Mouse (Mus musculus) forebrain, embryonic 12.5 days (tissue): ENCODE measurements around the gene Men1. TPM values are rescaled to one million over a fixed set of nuclear protein-coding genes. Genes with fewer than 3 reads are reported as not detected.
A peak's percentile ranks its signal among the peaks of the same experiment; 100 is the strongest.
"Not testable (repeated sequence)": the region's sequence is repeated elsewhere in the genome, so short reads cannot be mapped to it uniquely, and the experiment has no call there.

Experiments used
- ATAC-seq: fragments of 200-750 bp; cut with Nextera tagmentation; 2 replicates; pipeline ENCODE4 v1.8.0; 2017; ENCODE audit warnings: moderate TSS enrichment; ENCODE audit not compliant: low FRiP score
- H3K27ac ChIP-seq: fragments of 300-500 bp; sonication (generic); 2 replicates; pipeline ENCODE4 v1.5.1; 2016; ENCODE audit warnings: mild to moderate bottlenecking
- H3K27me3 ChIP-seq: fragments of 300-500 bp; sonication (generic); 2 replicates; pipeline ENCODE4 v1.6.1; 2016; ENCODE audit warnings: mild to moderate bottlenecking
- H3K36me3 ChIP-seq: fragments of 300-500 bp; sonication (generic); replicated peaks from 2 replicates; pipeline ENCODE4 v1.6.1; 2016; ENCODE audit warnings: mild to moderate bottlenecking
- H3K4me1 ChIP-seq: fragments of 300-500 bp; sonication (generic); 2 replicates; pipeline ENCODE4 v1.6.1; 2016
- H3K4me2 ChIP-seq: fragments of 300-500 bp; sonication (generic); 2 replicates; pipeline ENCODE4 v1.6.1; 2016; ENCODE audit warnings: mild to moderate bottlenecking, moderate library complexity
- H3K4me3 ChIP-seq: fragments of 300-500 bp; sonication (generic); replicated peaks from 2 replicates; pipeline ENCODE4 v1.5.1; 2016; ENCODE audit warnings: mild to moderate bottlenecking
- H3K9ac ChIP-seq: fragments of 300-500 bp; sonication (generic); 2 replicates; pipeline ENCODE4 v1.6.1; 2016; ENCODE audit warnings: mild to moderate bottlenecking
- H3K9me3 ChIP-seq: fragments of 300-500 bp; sonication (generic); 2 replicates; pipeline ENCODE4 v1.6.1; 2016
- WGBS: fragments of 180-500 bp; shearing (Covaris S2); methylation state at CpG from one replicate; pipeline ENCODE4 v1.1.7; 2016; 5-methylcytosine and 5-hydroxymethylcytosine counted together
- polyA plus RNA-seq: library from polyadenylated mRNA; unstranded; fragments of >200 nt; fragmentation: Nextera tagmentation; extraction: Ambion mirVana; gene quantifications from 2 replicates; pipeline ENCODE4 v1.2.1, GENCODE M21; 2016

The Men1 gene
- 97.1 and 107 TPM in 2 replicates for polyA plus RNA-seq

DNA sequence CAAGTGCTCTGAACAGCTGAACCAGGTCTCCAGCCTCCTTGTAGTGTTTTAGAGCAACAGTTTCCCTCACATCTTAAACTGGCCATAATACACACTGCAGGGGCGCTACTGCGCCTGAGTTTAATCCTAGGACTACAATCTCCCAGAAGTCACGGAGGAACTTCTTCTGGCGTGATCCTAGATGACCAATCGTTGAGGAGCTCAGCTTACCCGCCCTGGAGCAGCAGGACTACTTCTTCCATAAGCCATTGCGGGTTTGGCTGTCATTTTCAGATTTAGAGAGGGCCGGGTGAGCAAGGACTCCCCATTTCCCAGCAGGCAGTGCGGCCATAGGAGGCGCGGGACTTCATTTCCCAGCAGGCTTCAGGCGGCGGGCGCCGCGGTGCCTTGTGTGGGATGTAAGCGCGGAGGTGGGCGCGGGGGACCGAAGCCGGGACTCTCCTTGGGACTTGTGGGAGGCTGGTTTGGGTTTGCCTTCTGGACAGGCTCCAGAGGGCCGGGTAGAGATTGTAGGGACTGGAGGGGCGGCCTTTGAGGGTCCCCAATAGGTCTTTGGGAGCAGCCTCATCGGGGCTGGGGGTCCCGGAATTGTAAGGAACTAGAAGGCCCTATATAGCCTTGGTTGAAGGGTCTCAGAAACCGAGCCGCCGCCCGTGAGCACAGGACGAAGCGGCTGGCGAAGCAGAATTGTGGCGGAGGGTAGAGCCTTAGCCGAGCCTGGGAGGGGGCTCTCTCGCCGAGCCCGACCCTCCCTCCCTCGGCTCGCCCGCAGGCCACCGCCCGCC is at the start of gene Men1:
TSS of gene Men1 (plus strand) at position 307 of the 785 bp plus-strand sequence.
- peak; percentile 90 for ATAC-seq
- Histone ChIP-seq H3K4me3 (peak within 1 kb of the TSS; percentile 91), H3K36me3 (peaks cover 34% of the 10 kb centered on the region), H3K4me2 (peak within 1 kb of the TSS; percentile 95), H3K9ac (peak within 1 kb of the TSS; percentile 87), H3K27ac (peak within 1 kb of the TSS; percentile 75), H3K4me1 (peaks cover 33% of the 10 kb centered on the region), H3K9me3 (no peaks in the 10 kb centered on the region), H3K27me3 (no peaks in the 10 kb centered on the region)
- WGBS, result under 1% methylated on average over 41 of the region's 43 CpGs

DNA sequence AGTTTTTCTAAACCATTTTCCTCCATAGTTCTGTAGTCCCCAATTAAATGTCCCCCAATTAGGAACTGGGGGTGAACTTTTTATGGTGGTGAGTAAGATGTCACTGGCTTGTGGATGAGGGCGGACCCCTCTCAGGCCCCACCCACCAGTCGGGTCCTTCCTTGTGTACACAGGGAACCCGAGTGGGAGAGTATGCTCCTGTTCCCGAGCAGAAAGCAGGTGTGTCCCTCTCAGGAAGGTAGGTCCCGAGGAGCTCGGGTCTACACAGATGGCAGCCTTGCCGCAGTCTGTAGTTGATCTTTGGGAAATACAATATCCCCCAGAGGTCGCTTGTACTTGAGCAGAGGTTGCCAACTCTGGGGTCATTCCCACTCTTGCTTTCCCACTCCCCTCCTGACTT is 49.6 kb upstream of the Men1 start:
- no peak overlapping the region; the same call in 1 of the 2 replicates for H3K27ac ChIP-seq
- WGBS, result 86% methylated on average over 8 of the region's 8 CpGs
- ATAC-seq, result no peak
- no peaks in the 10 kb centered on the region for H3K9me3 ChIP-seq
- no peak overlapping the region for H3K9ac ChIP-seq
- H3K4me2 ChIP-seq, result no peak overlapping the region
- peaks cover 85% of the 10 kb centered on the region for H3K36me3 ChIP-seq
- H3K27me3 ChIP-seq, result no peaks in the 10 kb centered on the region
- peaks cover 4% of the 10 kb centered on the region; the same call in 1 of the 2 replicates for H3K4me1 ChIP-seq
- H3K4me3 ChIP-seq, result no peak overlapping the region

DNA sequence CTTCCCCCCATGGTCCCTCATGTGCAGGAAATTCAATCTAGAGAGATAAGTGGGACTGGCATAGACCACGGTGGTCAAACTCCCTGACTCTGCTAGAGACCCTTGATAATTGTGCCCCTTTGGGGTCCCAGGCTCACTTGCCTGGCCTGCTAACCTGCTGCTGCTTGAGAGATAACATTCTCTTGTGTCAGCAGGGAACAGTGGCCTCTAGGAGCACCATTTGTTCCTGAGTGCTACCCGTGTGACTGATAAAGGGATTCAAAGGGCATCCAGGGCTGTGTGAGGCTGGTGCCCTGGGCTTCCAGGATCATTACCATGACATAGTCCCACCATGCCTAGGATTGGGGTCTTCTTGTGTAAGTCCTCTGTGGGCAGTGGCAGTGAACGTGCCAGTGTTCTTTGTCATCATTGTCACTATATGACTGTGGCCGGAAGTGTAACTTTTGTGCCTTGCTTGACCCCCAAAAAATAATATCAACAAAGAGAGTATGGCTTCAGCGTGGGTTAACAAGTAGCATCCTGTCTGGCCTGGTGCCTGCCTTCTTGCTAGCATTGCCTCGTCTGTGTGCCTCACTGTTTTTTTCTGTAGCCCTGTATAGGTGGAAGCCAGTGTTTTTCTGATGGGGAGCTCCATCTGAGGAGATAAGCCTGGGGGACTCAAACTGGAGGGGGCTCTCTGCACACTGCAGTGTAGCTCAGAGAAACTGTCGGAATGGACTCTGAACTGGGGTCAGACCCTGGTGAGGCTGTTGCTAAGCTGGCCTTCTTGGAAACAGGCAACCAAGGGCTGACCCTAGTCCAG is 48.9 kb upstream of the Men1 start:
- H3K9me3 ChIP-seq, result no peaks in the 10 kb centered on the region
- ATAC-seq, result no peak
- H3K27ac ChIP-seq, result no peak overlapping the region
- WGBS, result 88% methylated on average over 7 of the region's 7 CpGs
- H3K9ac ChIP-seq, result no peak overlapping the region
- H3K4me3 ChIP-seq, result no peak overlapping the region
- H3K27me3 ChIP-seq, result no peaks in the 10 kb centered on the region
- peaks cover 4% of the 10 kb centered on the region; the same call in 1 of the 2 replicates for H3K4me1 ChIP-seq
- H3K36me3 ChIP-seq, result peaks cover 82% of the 10 kb centered on the region
- H3K4me2 ChIP-seq, result no peak overlapping the region

DNA sequence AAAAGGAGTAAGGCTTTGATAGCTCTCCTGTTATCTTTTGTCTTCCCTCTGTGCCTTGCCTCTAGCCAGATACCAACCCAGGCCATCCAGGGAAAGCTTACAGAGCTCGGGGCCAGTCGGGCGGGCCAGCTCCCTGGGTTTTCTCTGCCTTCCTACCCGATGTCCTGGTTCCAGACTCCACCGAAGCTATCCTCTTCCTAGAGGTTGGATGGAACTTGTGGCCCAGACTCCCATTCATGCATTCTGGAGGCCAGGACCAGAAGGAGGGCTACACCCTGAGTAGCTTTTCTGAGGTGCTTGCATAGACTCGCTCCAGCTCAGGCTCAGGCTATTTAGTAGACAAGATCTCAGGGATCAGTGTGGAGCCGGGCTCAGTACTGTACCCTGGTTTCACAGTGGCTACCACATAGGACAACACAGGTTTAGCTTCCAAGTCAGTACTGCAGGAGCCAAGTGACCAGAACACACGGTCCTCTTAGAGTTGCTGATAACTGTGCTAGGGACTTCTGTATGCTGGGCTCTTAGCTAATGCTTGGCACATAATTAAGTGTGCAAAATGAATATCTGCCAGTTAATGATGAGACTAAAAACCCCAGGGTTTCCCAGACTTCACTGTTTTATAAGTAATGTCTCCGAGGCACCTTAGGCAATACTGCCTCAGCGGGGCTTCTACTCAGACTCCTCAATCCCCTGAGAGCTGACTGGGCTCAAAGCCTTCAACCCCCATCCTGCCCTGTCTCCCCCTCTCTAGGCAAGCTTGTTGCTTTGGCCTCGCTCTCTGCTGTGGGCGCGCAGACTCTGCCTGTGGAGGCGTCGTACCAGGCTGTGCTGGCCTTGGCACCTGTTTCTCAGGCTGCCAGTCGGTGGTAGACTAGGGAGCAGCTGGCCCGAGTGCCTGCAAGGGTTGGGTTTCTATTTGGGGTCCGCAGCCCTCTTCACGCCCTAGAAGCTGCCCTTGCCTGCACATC is 48.1 kb upstream of the Men1 start:
- Histone ChIP-seq H3K9me3 (no peaks in the 10 kb centered on the region), H3K4me1 (peaks cover 4% of the 10 kb centered on the region; the same call in 1 of the 2 replicates), H3K36me3 (peaks cover 82% of the 10 kb centered on the region), H3K4me2 (no peak overlapping the region), H3K4me3 (no peak overlapping the region), H3K27ac (no peak overlapping the region), H3K27me3 (no peaks in the 10 kb centered on the region), H3K9ac (no peak overlapping the region)
- no peak for ATAC-seq
- 92% methylated on average over 19 of the region's 19 CpGs for WGBS

DNA sequence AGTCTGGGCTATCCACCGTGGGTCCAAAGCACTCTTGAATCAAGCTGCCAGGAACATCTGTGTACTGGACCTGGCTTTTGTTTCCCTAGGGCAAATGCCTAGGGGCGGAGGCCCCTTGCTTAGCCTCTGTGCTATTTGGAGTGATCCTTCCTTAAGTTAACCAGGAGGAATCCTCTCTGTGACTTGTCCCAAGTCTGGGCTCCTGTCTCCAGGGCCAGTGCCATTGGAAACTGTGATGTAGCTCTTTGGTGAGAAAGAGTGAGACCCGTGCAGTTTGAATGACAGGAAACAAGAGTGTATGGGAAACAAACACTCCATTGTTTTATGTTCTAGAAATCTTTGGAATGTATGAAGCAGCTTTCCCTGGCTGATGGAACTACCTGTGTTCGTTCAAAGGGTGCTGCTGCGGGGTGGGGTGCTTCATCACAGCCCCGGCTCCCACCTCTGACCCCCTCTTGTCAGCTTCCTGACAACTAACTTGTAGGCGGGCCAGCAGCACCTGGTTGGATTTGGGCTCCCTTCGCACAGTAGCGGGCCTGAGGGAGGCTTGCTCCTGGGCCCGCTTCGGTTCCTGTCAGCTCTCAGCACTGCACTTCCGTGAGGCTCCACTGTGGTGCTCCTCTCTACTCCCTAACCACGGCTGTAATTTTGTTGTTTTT is 46.4 kb upstream of the Men1 start:
- Histone ChIP-seq H3K27me3 (no peaks in the 10 kb centered on the region), H3K4me1 (peaks cover 4% of the 10 kb centered on the region; the same call in 1 of the 2 replicates), H3K9me3 (no peaks in the 10 kb centered on the region), H3K4me2 (no peak overlapping the region), H3K4me3 (no peak overlapping the region), H3K9ac (no peak overlapping the region; the same call in 1 of the 2 replicates), H3K27ac (0 out of 2 replicates have a peak overlapping the region, but pooled peaks have one; percentile 36), H3K36me3 (peaks cover 77% of the 10 kb centered on the region)
- no peak for ATAC-seq
- WGBS, result 78% methylated on average over 13 of the region's 13 CpGs

DNA sequence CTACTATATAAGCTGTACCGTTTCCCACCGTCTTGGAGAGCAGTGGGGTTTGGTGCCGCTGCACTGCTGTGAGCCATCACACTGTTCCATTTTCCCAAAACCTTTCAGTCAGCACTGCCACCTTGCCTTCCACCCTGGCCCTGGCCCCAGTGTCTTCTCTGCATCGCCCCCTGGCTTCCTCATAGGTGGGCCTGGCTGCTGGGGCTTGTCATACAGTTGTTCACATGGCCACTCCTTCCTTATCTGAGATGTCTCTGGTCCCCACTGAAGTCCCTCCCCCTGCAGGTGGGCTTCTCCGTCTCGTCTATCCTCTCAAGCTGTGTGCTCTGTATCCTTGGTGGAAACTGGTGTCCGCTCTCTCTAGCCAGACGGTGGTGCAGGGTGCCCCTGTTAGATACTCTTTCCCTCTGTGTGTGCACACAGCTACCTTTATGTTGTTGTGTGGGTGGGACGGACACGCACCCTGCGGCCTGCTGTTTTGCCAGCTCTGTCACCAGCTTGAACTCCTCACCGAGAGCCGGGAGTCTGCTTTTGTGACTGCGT is 45.0 kb upstream of the Men1 start:
- Histone ChIP-seq H3K9me3 (no peaks in the 10 kb centered on the region), H3K4me1 (peaks cover 4% of the 10 kb centered on the region; the same call in 1 of the 2 replicates), H3K27ac (no peak overlapping the region), H3K27me3 (no peaks in the 10 kb centered on the region), H3K4me3 (no peak overlapping the region), H3K36me3 (peaks cover 76% of the 10 kb centered on the region), H3K4me2 (no peak overlapping the region), H3K9ac (no peak overlapping the region)
- no peak for ATAC-seq
- WGBS, result 92% methylated on average over 14 of the region's 14 CpGs

DNA sequence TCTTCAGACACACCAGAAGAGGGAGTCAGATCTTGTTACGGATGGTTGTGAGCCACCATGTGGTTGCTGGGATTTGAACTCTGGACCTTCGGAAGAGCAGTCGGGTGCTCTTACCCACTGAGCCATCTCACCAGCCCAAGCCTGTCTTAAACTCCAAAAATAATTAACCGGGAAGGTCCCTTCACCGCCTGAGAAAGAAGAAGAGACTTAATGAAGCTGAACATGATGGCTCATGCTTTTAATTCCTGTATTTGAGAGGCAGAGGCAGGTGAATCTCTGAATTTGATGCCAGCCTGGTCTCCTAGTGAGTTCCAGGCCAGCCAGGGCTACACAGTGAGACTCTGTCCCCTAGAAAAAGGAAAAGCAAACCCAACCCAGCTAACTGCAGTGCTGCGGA is 44.1 kb upstream of the Men1 start:
- not testable (repeated sequence) for H3K27me3 ChIP-seq, H3K9ac ChIP-seq, H3K4me2 ChIP-seq, H3K9me3 ChIP-seq, H3K27ac ChIP-seq, H3K4me3 ChIP-seq, H3K4me1 ChIP-seq, ATAC-seq
- 94% methylated on average over 5 of the region's 6 CpGs for WGBS
- peaks cover 76% of the 10 kb centered on the region for H3K36me3 ChIP-seq

DNA sequence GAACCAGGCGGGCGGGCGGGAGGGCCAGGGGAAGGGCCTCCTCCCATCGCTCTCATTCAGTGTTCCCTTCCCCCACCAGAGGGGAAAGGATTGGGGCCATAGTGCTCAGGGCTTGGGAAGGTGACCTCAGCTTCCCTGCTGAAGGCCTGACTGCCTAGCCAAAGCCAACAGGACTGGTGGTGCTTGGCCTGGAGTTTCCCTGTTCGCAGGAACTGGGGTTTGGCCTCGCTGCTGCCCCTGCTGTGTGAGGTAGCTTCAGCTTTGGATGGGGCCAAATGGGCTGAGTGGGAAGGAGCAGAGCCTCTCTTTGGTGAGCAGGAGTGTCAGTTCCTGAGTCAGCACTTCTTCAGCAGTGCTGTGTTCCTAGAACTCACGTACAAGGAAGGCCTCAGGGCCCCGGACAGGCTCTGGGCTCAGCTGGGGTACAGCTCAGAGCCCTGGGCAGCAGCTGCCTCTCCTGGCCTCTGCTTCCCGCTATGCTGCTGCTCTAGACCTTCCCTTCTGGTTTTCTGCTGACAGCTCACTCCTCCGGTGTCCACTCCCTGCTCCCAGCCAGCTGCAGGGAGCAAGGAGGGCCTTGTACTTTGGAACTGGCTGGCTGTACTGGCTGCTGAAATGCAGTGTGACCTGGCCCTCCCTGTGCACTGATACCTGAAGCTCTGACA is 43.5 kb upstream of the Men1 start:
- no peak overlapping the region for H3K27ac ChIP-seq
- no peak overlapping the region for H3K4me3 ChIP-seq
- 79% methylated on average over 10 of the region's 10 CpGs for WGBS
- no peaks in the 10 kb centered on the region for H3K9me3 ChIP-seq
- ATAC-seq, result no peak
- no peak overlapping the region for H3K4me2 ChIP-seq
- no peak overlapping the region for H3K9ac ChIP-seq
- H3K36me3 ChIP-seq, result peaks cover 76% of the 10 kb centered on the region
- peaks cover 4% of the 10 kb centered on the region; the same call in 1 of the 2 replicates for H3K4me1 ChIP-seq
- H3K27me3 ChIP-seq, result no peaks in the 10 kb centered on the region

DNA sequence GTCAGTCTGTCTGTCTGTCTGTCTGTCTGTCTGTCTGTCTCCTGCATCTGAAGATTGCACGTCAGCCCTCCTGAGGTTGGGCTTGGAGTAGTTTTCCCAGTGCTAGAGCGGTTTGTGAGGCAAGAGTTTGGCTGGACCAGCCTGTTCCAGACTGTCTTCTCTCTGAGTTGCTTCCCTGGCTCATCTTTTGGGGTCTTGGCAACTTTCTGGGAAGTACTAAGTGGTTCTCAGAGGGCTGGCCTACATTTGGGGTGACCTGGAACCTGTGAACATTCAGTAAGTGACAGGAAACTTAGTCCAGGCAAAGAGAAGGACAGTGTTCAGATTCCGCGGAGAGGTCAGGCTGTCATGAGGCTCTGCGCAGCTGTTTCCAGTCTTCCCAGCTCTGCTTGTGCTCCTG is 42.5 kb upstream of the Men1 start:
- ATAC-seq, result no peak
- Histone ChIP-seq H3K27me3 (no peaks in the 10 kb centered on the region), H3K27ac (no peak overlapping the region), H3K9me3 (no peaks in the 10 kb centered on the region), H3K36me3 (peaks cover 76% of the 10 kb centered on the region), H3K4me2 (no peak overlapping the region), H3K4me3 (no peak overlapping the region), H3K9ac (no peak overlapping the region), H3K4me1 (peaks cover 4% of the 10 kb centered on the region; the same call in 1 of the 2 replicates)
- WGBS, result 89% methylated on average over 5 of the region's 5 CpGs

DNA sequence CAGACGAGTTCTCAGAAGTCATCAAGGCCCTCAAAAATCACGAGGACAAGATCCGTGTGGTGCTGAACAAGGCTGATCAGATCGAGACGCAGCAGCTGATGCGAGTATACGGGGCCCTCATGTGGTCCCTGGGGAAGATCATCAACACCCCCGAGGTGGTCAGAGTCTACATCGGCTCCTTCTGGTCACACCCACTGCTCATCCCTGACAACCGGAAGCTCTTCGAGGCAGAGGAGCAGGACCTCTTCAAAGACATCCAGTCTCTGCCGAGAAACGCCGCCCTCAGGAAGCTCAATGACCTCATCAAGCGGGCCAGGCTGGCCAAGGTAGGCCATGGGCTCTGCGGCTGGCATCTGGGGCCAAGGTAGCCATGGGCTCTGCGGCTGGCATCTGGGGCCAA is 40.5 kb upstream of the Men1 start:
- Histone ChIP-seq H3K27me3 (no peaks in the 10 kb centered on the region), H3K9ac (no peak overlapping the region), H3K4me3 (no peak overlapping the region), H3K4me1 (no peaks in the 10 kb centered on the region), H3K4me2 (no peak overlapping the region), H3K36me3 (peaks cover 88% of the 10 kb centered on the region), H3K9me3 (no peaks in the 10 kb centered on the region), H3K27ac (no peak overlapping the region)
- no peak for ATAC-seq
- WGBS, result 94% methylated on average over 17 of the region's 17 CpGs
